Mouse (Mus musculus) midbrain, embryonic 16.5 days (tissue): ENCODE data around the gene Mutyh. TPM values are rescaled to one million over a fixed set of nuclear protein-coding genes. Genes with fewer than 3 reads are reported as not detected.

Experiments used
- polyA plus RNA-seq: library from polyadenylated mRNA; unstranded; fragments of >200 nt; fragmentation: Nextera tagmentation; extraction: Ambion mirVana; gene quantifications from 2 replicates; pipeline ENCODE4 v1.2.1, GENCODE M21; 2015

Gene Mutyh
- polyA plus RNA-seq, 1 experiment from 2014 or later = 7.2 TPM

Other genes with a start within 250 kb of the Mutyh start
- 5.9 and 6.0 TPM in 2 replicates for gene Ccdc17, start 211.1 kb upstream of the Mutyh start, polyA plus RNA-seq
- 87.1 and 98.0 TPM in 2 replicates for gene Nasp, start 179.8 kb upstream of the Mutyh start, polyA plus RNA-seq
- gene Akr1a1, start 156.0 kb upstream of the Mutyh start, polyA plus RNA-seq = 661 and 697 TPM in 2 replicates
- gene Prdx1, start 122.2 kb upstream of the Mutyh start, polyA plus RNA-seq = 410 and 427 TPM in 2 replicates
- gene Mmachc, start 99.3 kb upstream of the Mutyh start, polyA plus RNA-seq = 20.9 and 21.6 TPM in 2 replicates
- gene Ccdc163, start 99.2 kb upstream of the Mutyh start, polyA plus RNA-seq = 10.1 and 10.7 TPM in 2 replicates
- gene Tesk2, start 86.8 kb upstream of the Mutyh start, polyA plus RNA-seq = 2.0 and 2.7 TPM in 2 replicates
- 32.5 and 34.5 TPM in 2 replicates for gene Toe1, start 83 bp upstream of the Mutyh start, polyA plus RNA-seq
- gene Hpdl, start 14.0 kb downstream of the Mutyh start, polyA plus RNA-seq = 0.59 and 0.82 TPM in 2 replicates
- gene Zswim5, start 69.7 kb downstream of the Mutyh start, polyA plus RNA-seq = 4.2 and 5.1 TPM in 2 replicates
- 46.9 and 51.4 TPM in 2 replicates for gene Urod, start 186.7 kb downstream of the Mutyh start, polyA plus RNA-seq
- 22.0 and 25.1 TPM in 2 replicates for gene Hectd3, start 187.6 kb downstream of the Mutyh start, polyA plus RNA-seq
- 48.9 and 49.8 TPM in 2 replicates for gene Eif2b3, start 211.7 kb downstream of the Mutyh start, polyA plus RNA-seq